Mouse (Mus musculus) kidney, postnatal 0 days (tissue): ENCODE measurements at regions not wholly inside any gene's neighbourhood (a gene's known extent, or its start where the extent isn't known, plus 50 kb on each side); places are given as distances from the start of the nearest gene placed in this dataset. TPM values are rescaled to one million over a fixed set of nuclear protein-coding genes. Genes with fewer than 3 reads are reported as not detected.

Experiments
- ATAC-seq: fragments of 200-750 bp; cut with Nextera tagmentation; replicated peaks from 2 replicates; pipeline ENCODE4 v1.8.0; 2017; ENCODE audit warnings: low read depth, moderate number of reproducible peaks, moderate TSS enrichment, moderate library complexity; ENCODE audit not compliant: low FRiP score
- DNase-seq: peaks from one replicate; pipeline ENCODE4 v3.0.0-alpha.2; 2016; ENCODE audit warnings: low spot score
- H3K27ac ChIP-seq: fragments of 300-500 bp; sonication (generic); 2 replicates; pipeline ENCODE4 v1.5.1; 2014; ENCODE audit warnings: mild to moderate bottlenecking
- H3K27me3 ChIP-seq: fragments of 300-500 bp; sonication (generic); 2 replicates; pipeline ENCODE4 v1.6.1; 2014; ENCODE audit warnings: low read length, mixed read lengths; ENCODE audit not compliant: insufficient read depth
- H3K36me3 ChIP-seq: fragments of 300-500 bp; sonication (generic); 2 replicates; pipeline ENCODE4 v1.6.1; 2014; ENCODE audit warnings: low read length, mixed read lengths; ENCODE audit not compliant: insufficient read depth
- H3K4me1 ChIP-seq: fragments of 300-500 bp; sonication (generic); replicated peaks from 2 replicates; pipeline ENCODE4 v1.6.1; 2014; ENCODE audit warnings: antibody characterized with exemption, low read length, mixed read lengths; ENCODE audit not compliant: insufficient read depth
- H3K4me2 ChIP-seq: fragments of 300-500 bp; sonication (generic); 2 replicates; pipeline ENCODE4 v1.6.1; 2014; ENCODE audit warnings: mild to moderate bottlenecking, low read length, moderate library complexity, mixed read lengths
- H3K4me3 ChIP-seq: fragments of 300-500 bp; sonication (generic); replicated peaks from 2 replicates; pipeline ENCODE4 v1.5.1; 2014; ENCODE audit warnings: low read depth, low read length
- H3K9ac ChIP-seq: fragments of 300-500 bp; sonication (generic); 2 replicates; pipeline ENCODE4 v1.6.1; 2014; ENCODE audit warnings: low read depth, low read length
- H3K9me3 ChIP-seq: fragments of 300-500 bp; sonication (generic); replicated peaks from 2 replicates; pipeline ENCODE4 v1.6.1; 2016; ENCODE audit warnings: low read length, inconsistent platforms, mixed read lengths
- CTCF ChIP-seq: IDR thresholded peaks from 2 replicates; pipeline ENCODE4 v1.5.1; 2016; ENCODE audit warnings: antibody characterized with exemption, low read depth, mild to moderate bottlenecking, moderate library complexity
- WGBS: fragments of 180-500 bp; shearing (Covaris S2); extraction: QIAGEN DNeasy Blood & Tissue Kit; methylation state at CpG from one replicate; pipeline ENCODE4 v1.1.7; 2014; 5-methylcytosine and 5-hydroxymethylcytosine counted together
- microRNA-seq: library from miRNA; unstranded; fragments of <30 nt; microRNA quantifications from one replicate; pipeline ENCODE4, GENCODE M21; 2016

DNA sequence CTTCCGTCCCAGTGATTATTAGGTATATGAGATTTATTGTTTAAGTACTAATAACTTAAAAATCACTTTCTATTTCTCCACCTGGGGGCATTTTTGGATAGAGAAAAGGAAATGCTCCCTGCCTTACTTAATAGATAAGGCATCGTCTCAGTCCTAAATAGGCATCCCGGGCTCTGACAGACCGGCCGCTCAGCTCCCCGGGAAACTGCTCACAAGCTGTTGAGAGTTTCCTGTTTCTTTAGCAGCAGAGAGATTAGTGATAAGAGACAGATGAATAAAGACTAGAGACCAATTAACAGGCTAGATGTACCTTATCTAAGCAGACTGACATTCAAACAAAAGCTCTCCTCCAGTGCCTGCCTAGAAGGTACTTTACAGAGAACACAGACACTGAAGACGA is 148.4 kb downstream of the Slc15a5 start:
- Histone ChIP-seq H3K4me2 (peak overlapping the region; percentile 21; the same call in 1 of the 2 replicates), H3K4me1 (no peaks in the 10 kb centered on the region), H3K4me3 (no peak overlapping the region), H3K36me3 (no peaks in the 10 kb centered on the region), H3K27ac (no peak overlapping the region), H3K27me3 (no peaks in the 10 kb centered on the region), H3K9me3 (no peaks in the 10 kb centered on the region), H3K9ac (no peak overlapping the region)
- TF ChIP-seq CTCF = no peak
- no peak for DNase-seq
- WGBS = 49% methylated on average over 7 of the region's 7 CpGs
- no peak for ATAC-seq

DNA sequence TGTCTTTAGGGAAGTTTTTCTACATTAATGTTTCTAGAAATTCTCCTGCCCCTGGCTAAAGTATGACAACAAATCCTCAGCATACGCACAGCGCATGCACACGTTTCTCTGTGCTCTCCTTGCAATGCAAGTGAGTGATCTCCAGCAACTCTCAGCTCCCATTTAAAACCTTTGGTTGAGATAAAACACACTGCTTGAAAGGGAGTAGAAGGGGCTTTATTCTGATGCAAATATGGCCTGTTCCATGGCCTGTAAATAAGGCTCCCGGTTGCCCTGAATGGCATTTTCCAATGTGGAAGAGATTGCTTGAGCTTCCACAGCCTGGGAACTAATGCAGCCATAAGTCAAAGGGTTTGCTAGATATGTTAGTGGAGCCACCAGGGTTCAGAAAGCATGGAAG is 156.4 kb downstream of the Slc15a5 start:
- no peak for TF ChIP-seq CTCF
- Histone ChIP-seq H3K9me3 (no peaks in the 10 kb centered on the region), H3K4me2 (no peak overlapping the region), H3K27ac (no peak overlapping the region), H3K36me3 (no peaks in the 10 kb centered on the region), H3K4me1 (no peaks in the 10 kb centered on the region), H3K4me3 (no peak overlapping the region), H3K9ac (no peak overlapping the region), H3K27me3 (no peaks in the 10 kb centered on the region)
- 82% methylated on average over 4 of the region's 4 CpGs for WGBS
- ATAC-seq (no peak), DNase-seq (no peak)

DNA sequence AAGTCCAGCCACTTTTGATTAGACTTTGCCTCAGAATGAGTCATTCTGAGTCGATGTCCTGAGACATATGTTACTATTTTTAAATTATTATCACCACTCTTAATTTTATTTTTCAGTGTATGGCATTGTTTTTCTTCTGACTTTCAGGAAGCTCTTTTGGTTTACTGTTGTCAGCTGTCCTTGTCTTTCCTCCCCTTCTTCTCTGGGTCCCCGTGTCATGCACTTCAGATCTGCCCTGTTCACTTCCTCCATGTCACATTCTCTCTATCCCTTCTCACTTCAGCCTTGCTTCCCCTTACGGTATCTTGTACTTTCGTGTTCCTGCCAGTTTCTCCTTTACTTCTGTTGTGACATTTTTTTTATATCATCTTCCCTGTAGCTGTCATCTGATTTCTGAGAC is 161.6 kb downstream of the Slc15a5 start:
- no peaks in the 10 kb centered on the region for H3K9me3 ChIP-seq
- no peak for TF ChIP-seq CTCF
- ATAC-seq = no peak

DNA sequence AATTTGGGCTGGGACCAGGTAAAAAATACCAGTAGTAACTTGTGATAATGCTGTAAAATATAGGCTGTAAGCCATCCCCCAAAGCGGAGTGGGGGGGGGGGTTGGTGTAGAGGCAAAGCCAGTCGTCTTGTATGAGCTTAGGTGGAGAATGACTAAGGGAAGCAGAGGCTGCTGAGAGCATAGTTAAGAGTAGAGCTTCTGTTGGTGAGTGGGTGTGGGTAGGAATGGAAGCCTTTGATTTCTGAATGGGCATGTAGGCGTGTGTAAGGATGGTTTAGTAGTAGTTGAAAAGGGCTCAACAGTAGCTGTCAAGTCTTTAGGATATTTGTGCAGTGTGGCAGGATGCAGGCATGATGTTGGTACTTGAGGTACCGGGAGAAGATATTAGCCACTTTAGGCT is 153.5 kb downstream of the Dera start:
- Histone ChIP-seq H3K36me3 (no peaks in the 10 kb centered on the region), H3K9ac (no peak overlapping the region), H3K9me3 (no peaks in the 10 kb centered on the region), H3K4me1 (no peaks in the 10 kb centered on the region), H3K4me3 (no peak overlapping the region), H3K27me3 (no peaks in the 10 kb centered on the region), H3K27ac (no peak overlapping the region), H3K4me2 (no peak overlapping the region)
- no peak for ATAC-seq
- DNase-seq = no peak
- TF ChIP-seq CTCF = no peak
- WGBS = 88% methylated on average over 4 of the region's 4 CpGs

More for the DNA sequence above, 161.6 kb downstream of the Slc15a5 start:
- no peaks in the 10 kb centered on the region for H3K36me3 ChIP-seq
- H3K4me3 ChIP-seq = no peak overlapping the region
- no peak overlapping the region for H3K9ac ChIP-seq
- WGBS = 53% methylated on average over 4 of the region's 4 CpGs
- H3K4me2 ChIP-seq = no peak overlapping the region
- no peak for DNase-seq
- no peaks in the 10 kb centered on the region for H3K27me3 ChIP-seq
- H3K4me1 ChIP-seq = no peaks in the 10 kb centered on the region
- no peak overlapping the region for H3K27ac ChIP-seq

Small RNA genes in the stretch of these regions (microRNA-seq; reads per million reads assigned to microRNA genes)
- not detected for gene Gm24308
